Mouse (Mus musculus): Measurements from ENCODE around the gene Plau.

Plau gene

DNA sequence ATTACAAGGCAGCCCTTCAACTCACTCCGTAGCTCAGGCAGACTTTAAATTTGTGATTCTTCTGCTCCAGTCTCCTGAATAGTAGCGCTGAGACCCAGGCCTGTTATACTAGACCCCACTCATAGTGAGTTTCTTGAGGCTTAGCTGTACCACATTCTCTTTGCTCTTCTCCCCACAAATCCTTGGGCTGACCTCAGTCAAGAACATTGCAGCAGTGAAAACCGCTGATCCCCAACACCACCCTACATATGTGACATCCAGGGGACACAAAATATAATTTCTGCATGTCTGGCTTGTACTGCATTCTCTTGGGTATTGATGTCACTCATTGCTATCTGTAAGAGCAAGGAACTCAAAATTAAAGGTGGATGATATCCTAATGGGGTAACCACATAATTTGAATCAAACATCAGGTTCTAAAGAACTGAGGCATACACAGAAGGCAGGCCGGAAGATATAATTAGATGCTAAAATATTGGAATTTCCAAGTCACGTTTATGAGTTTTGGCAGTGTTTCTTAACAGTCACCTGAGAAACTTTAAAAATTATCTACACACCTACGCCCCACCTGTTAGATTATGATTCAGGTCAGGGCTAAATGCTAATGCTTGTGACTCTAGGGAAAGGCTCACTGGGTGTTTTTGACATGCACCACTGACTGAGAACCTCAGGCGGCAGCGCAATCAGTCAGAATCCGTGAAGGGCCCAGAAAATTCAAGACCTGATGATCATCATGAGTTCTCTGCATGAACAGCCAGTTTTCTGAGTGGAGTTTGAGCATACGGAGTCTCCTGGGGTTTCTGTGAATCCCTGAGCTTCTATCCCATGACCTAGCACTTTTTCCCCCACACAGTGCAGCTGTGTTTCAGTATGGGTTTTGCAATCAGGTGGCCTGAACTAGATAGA is 8.5 kb downstream of the Plau start:
- in situ Hi-C loops (cut with MseI, MboI), result no loop called here

DNA sequence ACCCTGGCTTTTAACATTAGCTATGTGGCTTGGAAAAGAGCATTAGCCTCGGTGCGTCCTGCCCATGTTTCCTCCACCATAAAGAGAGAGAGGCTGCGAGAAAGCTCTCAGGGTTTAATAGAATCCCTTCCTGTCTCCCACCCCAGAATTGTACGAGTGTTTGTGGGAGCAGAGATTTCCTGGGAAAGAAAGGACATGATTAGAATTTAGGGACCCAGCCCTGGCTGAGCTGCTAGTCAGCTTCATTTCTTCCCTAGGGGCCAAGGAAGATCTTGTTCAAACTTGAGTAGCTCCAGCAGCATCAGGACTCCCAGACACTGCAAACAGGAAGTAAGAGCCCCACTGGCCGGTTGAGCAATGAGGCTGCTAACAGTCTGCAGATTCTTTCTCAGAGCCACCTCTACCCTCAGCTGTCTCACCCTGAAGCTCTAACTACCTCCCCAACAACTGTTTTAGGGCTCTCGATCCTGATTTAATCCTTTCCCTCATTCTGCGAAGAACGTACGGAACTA is 9.2 kb downstream of the Plau start:
- in situ Hi-C loops (cut with MseI, MboI), result no loop called here

DNA sequence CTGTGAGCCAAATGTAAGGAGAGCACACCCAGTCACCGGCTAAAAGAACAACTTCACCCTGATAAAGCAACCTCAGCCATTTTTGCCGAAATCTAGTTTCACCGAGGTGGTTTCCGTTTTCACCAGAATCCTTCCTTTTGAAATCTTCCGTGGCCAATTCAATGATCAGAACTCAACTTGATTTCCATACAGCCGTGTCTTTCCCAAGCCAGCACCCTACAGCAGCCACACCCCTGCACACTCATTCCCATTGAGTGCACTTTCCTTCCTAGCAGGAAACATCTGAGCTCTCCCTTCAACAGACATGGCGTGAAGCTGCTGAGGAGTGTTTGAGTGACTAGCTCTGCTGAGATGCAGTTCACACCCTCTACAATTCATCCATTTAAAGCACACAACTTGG is 9.8 kb downstream of the Plau start:
- in situ Hi-C loops (cut with MseI, MboI), result no loop called here

DNA sequence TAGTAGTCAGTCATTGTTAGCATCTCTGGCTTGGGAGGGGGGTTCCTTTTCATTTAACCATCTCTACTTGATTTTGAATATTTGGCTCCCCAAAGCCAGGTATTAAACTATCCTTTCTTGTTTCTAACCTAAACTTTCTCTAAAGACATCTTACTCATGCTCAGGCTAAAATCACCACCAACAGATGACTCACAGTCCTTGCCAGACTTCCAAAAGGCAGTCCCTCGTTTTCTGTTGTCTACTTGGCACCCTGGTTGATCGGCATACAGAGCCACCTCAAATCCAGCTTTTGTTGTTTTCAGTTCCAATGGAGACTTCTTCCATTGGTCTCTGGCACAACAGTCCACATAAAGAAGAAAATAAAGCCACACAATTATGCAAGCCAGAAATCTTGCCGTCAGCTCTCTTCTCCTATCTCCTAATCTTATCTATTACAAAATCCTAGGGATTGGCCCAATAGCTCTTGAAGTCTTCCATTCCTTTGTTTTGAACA is 11.2 kb downstream of the Plau start:
- in situ Hi-C loops (cut with MseI, MboI), result no loop called here

DNA sequence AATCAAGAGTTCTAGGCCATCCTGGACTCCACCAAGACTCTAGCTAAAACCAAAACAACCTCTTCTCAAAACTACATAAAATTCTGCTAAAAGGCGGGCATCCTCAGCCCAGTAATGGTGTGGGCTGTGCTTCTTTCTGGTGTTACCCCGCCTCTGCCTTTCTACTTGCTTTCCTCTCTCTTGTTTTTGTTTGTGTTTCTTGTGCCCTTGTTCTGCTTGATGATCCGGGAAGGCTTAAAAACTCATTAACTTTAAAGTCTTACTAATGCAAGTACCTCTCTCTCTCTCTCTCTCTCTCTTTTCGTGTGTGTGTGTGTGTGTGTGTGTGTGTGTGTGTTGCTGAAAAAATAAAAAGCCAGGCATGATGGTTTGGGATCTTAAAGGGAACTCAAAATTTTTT is 13.3 kb downstream of the Plau start:
- in situ Hi-C loops (cut with MseI, MboI), result no loop called here

DNA sequence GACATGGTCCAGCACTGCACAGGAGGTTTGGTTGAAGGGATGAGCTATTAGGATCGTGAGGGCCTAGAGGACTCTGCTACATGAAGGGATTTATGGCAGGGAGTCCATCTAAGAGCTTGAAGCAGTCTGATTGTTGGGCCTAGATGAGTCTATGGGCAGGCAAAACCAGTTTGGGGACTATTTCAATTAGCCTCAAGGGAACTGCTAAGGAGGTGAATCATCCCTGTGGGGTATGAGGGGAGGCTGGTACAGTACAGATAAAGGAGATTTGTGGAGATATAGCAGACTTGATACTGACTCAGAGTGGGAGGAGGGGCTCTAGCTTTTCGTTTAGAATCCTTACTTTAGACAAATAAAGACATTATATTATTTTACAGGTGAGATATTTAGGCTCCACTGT is 14.0 kb downstream of the Plau start:
- in situ Hi-C loops (cut with MseI, MboI), result no loop called here

DNA sequence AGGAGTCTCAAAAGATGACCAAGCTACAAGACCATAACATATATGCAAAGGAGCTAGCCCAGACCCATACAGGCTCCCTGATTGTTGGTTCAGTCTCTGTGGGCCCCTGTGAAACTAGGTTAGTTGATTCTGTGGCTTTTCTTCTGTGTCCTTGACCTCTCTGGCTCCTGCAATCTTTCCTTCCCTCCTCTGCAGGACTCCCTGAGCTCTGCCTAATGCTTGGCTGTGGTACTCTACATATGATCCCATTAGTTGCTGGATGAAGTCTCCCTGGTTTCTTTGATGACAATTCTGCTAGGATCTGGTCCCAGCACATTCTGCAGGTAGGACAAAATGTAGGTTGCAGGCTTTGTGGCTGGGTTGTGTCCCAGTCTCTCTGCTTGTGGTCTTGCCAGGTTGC is 15.3 kb downstream of the Plau start:
- in situ Hi-C loops (cut with MseI, MboI), result no loop called here

DNA sequence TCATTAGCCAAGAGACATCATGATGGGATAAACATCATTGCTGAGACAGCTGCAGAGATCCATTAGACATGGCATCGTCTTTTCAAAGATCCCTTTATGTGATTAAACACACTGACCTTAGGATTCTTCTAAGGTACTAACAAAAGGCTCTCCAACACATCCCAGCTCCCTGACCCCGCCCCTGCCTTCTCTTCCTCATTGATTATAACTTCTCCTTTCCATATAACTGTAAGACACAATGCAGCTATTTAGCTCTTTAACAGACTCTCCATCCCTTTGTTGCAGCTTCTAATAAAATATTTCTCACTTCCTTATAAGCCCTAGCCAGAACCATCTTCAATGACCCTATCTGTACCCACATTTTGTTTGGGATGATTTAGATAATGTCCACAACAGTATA is 24.7 kb downstream of the Plau start:
- in situ Hi-C loops (cut with MseI, MboI), result no loop called here

DNA sequence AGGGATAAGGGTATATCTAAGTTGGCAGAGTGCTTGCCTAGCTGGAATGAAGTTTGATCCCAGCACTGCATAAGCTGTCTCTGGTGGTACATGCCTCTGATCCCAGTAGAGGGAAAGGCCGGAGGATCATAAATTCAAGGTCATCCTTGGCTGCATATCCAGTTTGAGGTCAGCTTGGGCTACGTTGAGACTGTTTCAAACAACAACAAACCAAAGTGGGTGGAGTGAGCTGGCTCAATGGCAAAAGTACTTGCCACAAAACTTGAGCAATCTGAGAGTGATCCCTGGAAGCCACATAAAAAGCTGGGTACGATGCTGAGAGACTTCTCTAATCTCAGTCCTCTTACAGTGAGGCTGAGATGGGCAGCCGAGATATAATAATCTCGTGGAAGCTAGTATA is 25.1 kb downstream of the Plau start:
- in situ Hi-C loops (cut with MseI, MboI), result no loop called here

DNA sequence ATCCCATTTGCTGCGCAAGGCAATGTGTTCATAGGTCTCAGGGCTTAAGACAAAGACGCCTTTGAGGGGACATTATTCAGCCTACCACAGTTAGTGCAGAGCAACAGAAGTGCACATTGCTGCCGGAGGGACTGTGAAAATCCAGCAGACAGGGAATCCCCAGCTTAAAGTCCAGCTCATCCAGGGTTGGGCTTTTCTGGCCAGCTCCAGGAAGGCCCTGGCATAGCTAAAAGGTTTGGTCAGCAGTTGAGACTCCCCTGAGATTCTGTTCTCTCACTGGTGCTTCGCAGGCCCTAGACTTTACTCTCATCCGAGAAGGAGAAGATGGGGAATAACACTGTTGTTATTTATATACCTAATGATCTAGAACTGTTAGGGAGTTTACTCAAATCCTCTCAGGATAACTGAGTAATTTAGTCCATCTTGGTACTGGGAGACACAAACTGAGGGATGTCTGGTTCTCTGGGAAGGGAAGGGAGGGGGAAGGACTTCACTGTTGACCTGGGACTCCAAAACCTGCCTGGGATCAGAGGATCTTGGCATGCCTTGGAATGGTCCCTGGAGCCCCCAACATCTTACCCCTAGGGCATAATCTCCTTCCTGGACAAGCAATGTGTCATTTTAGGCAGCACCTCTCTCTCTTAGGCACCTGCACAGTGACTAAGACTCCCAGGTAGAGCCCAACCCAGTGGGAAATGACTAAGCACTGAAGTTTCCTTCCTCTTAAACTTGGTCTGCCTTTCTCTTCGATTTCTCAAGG is 27.0 kb downstream of the Plau start:
- in situ Hi-C loops (cut with MseI, MboI), result no loop called here

DNA sequence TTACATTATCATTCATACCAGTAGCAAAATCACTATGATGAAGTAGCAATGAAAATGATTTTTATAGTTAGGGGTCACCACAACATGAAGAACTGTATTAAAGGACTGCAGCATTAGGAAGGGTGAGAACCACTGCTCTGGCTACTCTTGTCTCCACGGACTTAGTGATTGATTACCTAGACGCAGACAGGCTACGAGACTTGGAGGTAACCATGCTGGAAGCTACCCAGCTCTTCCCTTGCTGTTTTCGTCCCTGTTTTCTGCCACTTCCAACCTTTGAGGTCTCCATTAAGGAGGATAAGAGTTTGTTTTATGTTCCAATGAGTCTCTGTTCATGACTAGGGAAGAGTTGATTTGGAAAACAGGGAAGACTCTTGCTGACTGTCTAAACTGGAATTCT is 27.7 kb downstream of the Plau start:
- in situ Hi-C loops (cut with MseI, MboI), result no loop called here

DNA sequence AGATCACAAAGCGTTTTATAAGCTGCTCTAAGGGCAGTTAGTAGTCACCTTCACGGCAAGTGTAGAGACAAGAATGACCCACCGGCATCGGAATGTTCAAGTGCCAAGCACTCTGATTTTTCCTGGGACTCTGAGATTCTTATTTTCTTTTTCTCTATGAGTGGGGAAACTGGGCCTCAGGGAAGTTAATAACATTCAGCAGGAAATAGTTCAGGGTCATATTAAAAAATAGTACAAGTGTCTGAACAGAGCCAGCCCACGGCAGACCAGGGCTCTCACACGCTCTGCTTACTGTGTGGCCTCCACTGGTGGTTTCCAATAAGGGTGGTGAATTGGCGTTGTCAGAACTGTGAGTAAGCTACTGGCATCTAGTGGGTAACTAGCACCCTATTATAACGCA is 29.1 kb downstream of the Plau start:
- in situ Hi-C loops (cut with MseI, MboI), result no loop called here

DNA sequence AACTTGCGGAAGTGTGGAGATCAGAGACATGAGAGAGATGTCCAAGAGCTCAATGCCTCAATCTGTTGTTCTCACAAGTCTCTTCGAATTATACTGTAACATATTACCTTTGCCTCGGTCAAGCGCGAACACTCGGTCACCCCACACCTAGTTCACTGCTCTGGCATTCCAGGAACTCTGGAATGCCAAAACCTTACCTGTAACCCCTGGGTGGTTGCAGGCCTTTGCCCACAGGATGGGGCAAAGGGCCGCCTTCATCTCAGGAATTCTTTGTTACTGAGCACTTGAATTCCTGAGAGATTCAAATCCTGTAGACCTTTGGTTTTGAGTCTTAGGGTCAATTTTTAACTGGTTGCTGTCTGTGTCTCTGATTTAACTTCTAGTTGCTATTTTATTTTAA is 29.9 kb downstream of the Plau start:
- in situ Hi-C loops (cut with MseI, MboI), result no loop called here

DNA sequence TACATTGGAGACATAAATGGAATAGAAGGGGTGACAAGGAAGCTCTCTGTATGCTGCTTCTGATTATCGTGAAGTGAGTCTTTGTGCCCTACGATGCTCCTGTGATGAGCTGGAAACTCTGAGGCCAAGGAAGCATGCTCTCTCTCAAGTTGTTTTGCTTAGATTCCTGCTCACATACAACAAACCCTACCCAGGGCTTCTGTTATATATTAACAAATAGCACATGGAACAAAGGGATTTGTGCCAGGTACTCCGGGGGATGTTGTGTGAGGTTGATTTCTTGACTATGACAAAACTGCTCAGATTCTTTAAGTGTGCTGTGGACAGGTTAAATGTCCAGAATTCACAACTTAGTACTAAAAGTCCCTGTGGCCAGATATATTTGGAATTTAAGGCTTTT is 33.6 kb downstream of the Plau start:
- in situ Hi-C loops (cut with MseI, MboI), result loop anchor here (5.0 kb wide), 1 partner anchor 68 kb away; no protein-coding TSS in a partner anchor

DNA sequence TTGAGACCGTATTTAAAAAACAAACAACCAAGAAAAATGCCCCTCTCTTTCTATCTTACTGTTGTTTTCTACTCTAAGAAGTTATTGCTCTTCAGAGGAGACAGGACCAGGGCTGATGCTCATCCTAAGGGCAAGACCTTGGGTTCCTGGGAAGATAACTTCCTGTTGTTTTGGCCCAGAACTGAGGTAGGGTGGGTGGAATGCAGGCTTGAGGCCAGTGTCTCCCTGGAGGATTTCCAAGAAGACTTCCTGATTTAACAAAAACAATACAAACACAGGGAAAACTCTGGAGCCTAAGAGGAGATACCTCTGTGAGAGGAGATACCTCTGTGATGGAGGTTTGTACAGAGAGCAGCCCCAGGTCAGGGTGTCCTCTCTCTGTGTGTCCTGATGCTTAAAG is 35.0 kb downstream of the Plau start:
- in situ Hi-C loops (cut with MseI, MboI), result loop anchor here (5.0 kb wide), 1 partner anchor 69 kb away; no protein-coding TSS in a partner anchor

DNA sequence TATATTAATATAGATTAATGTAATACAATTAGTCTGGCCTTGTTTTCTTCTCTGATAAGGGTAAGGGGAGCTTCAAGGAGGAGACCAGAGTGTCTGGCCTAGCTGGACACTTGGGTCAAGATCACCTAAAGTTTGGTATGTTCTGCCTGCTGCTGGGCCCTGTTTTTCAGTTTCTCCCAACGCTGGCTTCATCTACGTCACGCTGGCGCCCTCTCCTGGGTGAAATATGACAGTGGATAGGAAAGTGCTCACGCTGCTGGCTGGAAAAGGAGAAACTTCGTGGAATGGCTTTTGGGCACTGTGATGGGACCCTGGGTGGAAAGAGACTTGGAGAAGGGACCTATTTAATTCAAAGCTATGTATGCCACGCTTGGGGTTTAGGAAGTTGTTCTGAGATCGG is 36.8 kb downstream of the Plau start:
- in situ Hi-C loops (cut with MseI, MboI), result loop anchor here (5.0 kb wide), 1 partner anchor 71 kb away; no protein-coding TSS in a partner anchor

DNA sequence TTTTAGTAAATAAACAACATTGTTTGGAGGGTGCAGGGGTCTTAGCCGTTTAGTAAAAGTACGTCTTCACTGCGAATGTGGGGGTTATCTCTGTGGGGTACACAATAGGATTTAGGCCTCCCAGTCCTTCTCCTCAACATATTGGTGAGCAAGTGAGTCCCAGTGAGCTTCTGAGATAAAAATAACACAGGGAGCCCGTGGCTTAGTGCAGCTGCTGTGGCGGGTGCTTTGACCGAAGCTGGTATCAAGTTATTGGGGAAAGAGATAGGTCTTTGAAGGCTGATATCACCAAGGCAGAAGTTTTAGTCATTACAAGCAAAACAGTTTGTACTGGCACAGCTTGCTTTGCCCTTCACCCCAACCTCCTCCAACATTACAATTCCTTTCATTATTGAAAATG is 37.5 kb downstream of the Plau start:
- in situ Hi-C loops (cut with MseI, MboI), result loop anchor here (5.0 kb wide), 1 partner anchor 72 kb away; no protein-coding TSS in a partner anchor

DNA sequence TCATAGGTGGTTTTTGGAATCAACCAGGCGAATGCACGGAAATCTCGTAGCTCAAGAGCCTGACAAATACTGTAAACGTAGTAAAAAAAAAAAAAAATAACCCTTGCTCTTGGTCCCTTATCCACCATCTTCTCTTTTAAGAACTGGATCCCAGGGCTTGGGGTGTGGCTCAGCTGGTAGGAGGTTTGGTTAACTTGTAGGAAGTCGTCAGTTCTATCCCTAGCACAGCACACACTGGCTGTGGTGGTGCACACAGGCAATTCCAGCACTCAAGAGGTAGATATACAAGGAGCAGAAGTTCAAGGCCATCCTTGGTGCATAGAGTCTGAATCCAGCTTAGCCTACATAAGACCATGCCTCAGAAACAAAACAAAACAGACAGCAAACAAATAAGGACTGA is 48.2 kb downstream of the Plau start:
- in situ Hi-C loops (cut with MseI, MboI), result no loop called here

DNA sequence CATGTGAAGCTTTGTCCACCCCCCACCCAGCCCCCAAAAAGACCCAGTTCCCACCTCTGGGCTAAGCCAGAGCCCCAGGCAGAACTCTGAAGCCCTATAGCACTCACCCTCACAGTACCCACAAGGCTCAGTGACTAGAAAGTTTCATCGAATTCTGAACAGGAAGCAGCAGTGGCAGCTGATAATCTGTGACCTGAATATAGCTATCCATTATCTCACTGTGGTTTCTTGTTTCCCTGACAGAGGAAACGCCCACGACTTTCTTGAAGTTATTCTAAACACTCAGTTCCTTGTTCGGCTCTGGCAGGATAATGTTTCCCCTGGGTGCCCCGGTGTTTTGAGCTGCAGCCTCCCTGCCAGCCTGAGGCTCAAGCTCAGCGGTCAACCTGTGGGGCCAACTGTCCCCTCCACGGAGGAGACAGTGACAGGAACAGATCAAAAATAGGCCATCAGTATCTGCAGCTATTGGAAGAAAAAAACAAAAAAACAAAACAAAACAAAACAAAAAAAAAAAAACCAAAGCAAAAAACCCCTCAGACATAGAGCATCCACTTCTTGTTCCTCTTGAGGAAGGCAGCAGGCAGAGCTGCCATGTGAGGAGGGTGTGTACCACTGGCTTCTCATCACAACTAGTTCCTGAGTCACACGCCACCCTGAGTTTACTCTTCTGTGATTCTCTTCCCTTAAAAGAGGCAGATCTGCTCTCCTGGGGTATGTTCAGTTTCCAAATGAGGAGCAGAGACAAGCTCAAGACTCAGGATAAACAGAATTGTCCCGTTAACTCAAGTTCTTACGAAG is 48.8 kb downstream of the Plau start:
- in situ Hi-C loops (cut with MseI, MboI), result no loop called here

DNA sequence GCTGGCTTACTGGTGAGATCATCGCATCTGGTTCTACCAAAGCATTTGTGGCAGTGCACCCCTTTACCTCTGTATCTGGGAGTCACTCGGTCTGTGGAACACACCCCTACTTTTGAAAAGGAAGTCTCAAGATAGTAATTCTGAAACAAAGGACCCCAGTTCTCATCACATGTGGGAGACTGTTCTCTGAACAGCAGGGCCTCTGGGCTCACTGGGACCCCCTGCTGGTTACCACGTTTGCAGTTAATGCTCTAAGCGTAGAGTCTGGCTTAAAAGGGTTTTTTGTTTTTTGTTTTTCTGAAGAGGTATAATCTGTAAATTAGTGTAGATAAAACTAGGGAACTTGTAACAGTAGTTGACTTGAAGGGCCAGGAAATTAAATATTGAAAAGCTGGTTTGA is 49.8 kb downstream of the Plau start:
- in situ Hi-C loops (cut with MseI, MboI), result no loop called here

DNA sequence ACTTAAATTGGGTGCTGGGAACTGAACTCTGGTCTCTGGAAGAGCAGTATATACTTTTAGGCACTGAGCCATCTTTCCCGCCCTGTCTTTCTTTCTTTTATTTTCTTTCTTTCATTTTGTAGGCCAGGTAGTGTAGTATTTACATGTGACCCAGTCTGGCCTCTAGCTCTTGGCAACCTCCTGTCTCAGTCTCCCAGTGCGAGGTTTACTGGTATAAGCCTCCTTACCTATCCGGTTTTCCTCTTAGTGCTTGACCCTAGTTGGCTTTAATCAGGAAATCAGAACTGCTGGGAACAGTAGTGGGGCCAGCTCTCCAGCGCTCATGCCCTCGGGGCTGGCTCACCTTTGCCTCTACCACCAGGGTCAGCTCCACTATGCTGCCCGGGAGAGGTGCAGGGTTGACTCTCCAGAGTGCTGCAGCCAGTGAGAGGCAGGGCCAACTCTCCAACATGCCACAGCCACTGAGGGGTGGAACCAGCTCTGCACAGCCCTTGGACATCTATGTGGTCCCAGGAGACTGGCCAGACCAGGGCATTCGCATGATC is 51.2 kb downstream of the Plau start:
- in situ Hi-C loops (cut with MseI, MboI), result no loop called here

All from mouse trophoblast stem cell (cell line).